Mouse (Mus musculus): ENCODE measurements around the gene Maneal. TPM values are rescaled to one million over a fixed set of nuclear protein-coding genes. Genes with fewer than 3 reads are reported as not detected.

Gene Maneal
- polyA plus RNA-seq (2012; fragmentation: generic; extraction: Trizol), result not detected

GRCm38 (mm10) chr4:124861283-124862188 lies at the start of gene Maneal:
Gene Maneal (minus strand): TSS chr4:124862171.

DNA sequence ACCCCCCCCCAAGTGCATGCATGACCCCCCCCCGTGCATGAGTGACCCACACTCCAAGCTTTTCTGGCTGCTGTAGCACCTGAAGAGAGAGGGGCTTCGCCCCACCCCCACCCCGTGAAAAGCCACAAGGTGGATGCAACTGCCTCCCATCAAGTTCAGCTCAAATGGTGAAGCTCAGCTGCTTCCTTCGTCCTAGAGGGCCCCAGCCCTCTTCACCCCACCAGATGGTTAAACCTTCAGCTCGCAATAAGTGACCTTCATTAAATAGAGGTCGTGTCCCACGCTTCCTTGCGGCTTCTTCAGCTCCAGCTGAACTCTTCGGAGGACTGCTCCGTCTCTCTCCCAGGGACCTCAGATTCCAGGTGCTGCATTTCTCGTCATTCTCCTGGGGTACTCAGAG lies 18.6 kb upstream of the Maneal start, which contains the start of gene Epha10:
TSS of gene Epha10 (plus strand) at position 301 of the 400 bp plus-strand sequence.

DNA sequence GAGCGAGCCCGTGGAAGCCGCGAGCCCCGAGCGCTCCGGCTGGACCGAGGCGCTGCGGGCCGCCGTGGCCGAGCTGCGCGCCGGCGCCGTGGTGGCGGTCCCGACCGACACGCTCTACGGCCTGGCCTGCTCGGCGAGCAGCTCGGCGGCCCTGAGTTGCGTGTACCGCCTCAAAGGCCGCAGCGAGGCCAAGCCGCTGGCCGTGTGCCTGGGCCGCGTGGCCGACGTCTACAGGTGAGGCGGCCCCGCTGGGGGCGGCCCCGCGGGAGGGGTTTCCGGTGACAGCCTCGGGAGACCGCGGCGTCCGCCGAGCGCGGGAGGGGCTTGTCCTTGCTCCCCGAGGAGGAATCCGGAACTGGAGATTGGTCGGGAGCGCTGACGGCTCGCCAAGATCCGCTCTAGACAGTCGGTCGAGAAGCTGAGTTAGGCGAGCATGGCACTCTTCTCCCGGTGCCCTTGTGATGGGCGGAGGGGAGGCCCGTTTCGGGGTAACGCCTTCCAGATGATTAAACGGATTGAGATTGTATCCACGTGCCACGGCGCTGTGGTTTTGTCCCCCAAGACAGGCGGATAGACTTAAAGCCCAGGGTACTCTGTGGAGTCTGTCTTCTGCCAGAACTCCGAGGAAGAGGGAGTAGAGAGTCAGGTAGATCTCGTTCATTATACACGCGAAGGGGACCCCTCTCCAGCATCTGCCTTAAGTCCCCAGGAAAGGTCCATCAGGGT lies 10.9 kb downstream of the Maneal start, which contains the start of gene 1110065P20Rik:
TSS of gene 1110065P20Rik (minus strand) at position 264 of the 726 bp plus-strand sequence.

DNA sequence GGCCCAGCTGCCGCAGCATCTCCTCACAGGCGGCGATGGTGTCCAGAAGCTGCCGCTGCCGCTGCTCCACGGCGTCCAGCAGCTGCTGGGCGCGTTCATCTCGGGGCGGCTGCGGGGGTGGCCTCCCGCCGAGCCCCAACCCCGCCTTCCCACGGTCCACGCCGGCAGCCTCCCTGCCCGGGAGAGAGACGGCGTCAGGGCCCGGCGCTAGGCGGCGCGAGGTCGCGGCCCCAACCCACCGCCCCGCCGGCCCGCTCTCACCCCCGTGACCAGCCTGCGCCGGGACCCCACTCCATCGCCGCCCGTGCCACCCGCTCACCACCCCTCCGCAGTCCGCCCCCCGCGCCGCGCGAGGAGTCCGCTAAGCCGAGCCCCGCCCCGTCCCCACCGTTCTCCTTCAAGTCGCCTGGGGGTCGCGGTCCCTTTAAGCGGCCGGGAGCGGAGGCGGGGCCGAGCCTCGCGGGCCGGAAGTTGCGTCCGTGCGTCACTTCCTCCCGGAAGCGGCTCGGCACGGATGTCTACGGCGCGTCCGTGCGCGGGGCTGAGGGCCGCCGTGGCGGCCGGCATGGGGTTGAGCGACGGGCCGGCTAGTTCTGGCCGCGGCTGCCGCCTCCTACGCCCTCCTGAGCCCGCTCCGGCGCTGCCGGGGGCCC lies 11.6 kb downstream of the Maneal start, which contains the start of gene Yrdc:
TSS of gene Yrdc (plus strand) at position 419 of the 653 bp plus-strand sequence.

Other genes with a start within 250 kb of the Maneal start
- gene Pou3f1, start 205.4 kb downstream of the Maneal start, polyA plus RNA-seq (2012; fragmentation: generic; extraction: Trizol), result under 1 TPM; 0.01 to 0.08 TPM
- 10 to 100 TPM; 11.2 to 23.2 TPM for gene Utp11, start 168.6 kb downstream of the Maneal start, polyA plus RNA-seq (2012; fragmentation: generic; extraction: Trizol)
- 100 to 1,000 TPM in 1 of 2 experiments, 10 to 100 TPM in 1; 77.3 to 100 TPM for gene Fhl3, start 161.5 kb downstream of the Maneal start, polyA plus RNA-seq (2012; fragmentation: generic; extraction: Trizol)
- gene Sf3a3, start 147.4 kb downstream of the Maneal start, polyA plus RNA-seq (2012; fragmentation: generic; extraction: Trizol), result 10 to 100 TPM; 16.8 to 46.6 TPM
- gene Inpp5b, start 120.3 kb downstream of the Maneal start, polyA plus RNA-seq (2012; fragmentation: generic; extraction: Trizol), result 10 to 100 TPM in 1 of 2 experiments, 1 to 10 TPM in 1; 2.3 to 15.3 TPM
- 1 to 10 TPM; 4.3 to 6.6 TPM for gene Mtf1, start 60.1 kb downstream of the Maneal start, polyA plus RNA-seq (2012; fragmentation: generic; extraction: Trizol)
- gene Yrdc, start 11.5 kb downstream of the Maneal start, polyA plus RNA-seq (2012; fragmentation: generic; extraction: Trizol), result 10 to 100 TPM; 16.5 to 25.7 TPM
- 100 to 1,000 TPM in 1 of 2 experiments, 10 to 100 TPM in 1; 69.5 to 108 TPM for gene 1110065P20Rik, start 11.0 kb downstream of the Maneal start, polyA plus RNA-seq (2012; fragmentation: generic; extraction: Trizol)
- gene Epha10, start 18.7 kb upstream of the Maneal start, polyA plus RNA-seq (2012; fragmentation: generic; extraction: Trizol), result not detected
- gene 9930104L06Rik, start 74.9 kb upstream of the Maneal start, polyA plus RNA-seq (2012; fragmentation: generic; extraction: Trizol), result 1 to 10 TPM in 1 of 2 experiments, under 1 TPM in 1; 0.81 to 6.4 TPM
- 10 to 100 TPM; 48.3 to 77.0 TPM for gene Cdca8, start 77.1 kb upstream of the Maneal start, polyA plus RNA-seq (2012; fragmentation: generic; extraction: Trizol)
- under 1 TPM in 1 of 2 experiments, not detected in 1; 0.05 TPM for gene Rspo1, start 124.3 kb upstream of the Maneal start, polyA plus RNA-seq (2012; fragmentation: generic; extraction: Trizol)
- 10 to 100 TPM in 1 of 2 experiments, 1 to 10 TPM in 1; 3.8 to 21.1 TPM for gene Gnl2, start 154.4 kb upstream of the Maneal start, polyA plus RNA-seq (2012; fragmentation: generic; extraction: Trizol)
- gene Dnali1, start 203.5 kb upstream of the Maneal start, polyA plus RNA-seq (2012; fragmentation: generic; extraction: Trizol), result under 1 TPM in 1 of 2 experiments, not detected in 1; 0.09 TPM
- 10 to 100 TPM in 1 of 2 experiments, 1 to 10 TPM in 1; 5.5 to 12.8 TPM for gene Snip1, start 204.5 kb upstream of the Maneal start, polyA plus RNA-seq (2012; fragmentation: generic; extraction: Trizol)
- gene Meaf6, start 223.0 kb upstream of the Maneal start, polyA plus RNA-seq (2012; fragmentation: generic; extraction: Trizol), result 10 to 100 TPM; 26.0 to 29.2 TPM